Mouse (Mus musculus) C3H10T1/2 (cell line): ENCODE data around the gene Rdh9. TPM values are rescaled to one million over a fixed set of nuclear protein-coding genes. Genes with fewer than 3 reads are reported as not detected.

Experiments
- polyA plus RNA-seq, 2 experiments: library from polyadenylated mRNA; unstranded; fragments of >200 nt; fragmentation: generic; extraction: Trizol; gene quantifications; one replicate each; pipeline ENCODE4 v1.2.1; 2012; ENCODE audit warnings: missing spikeins in 2 of 2

The Rdh9 gene
- under 1 TPM; 0.04 to 0.34 TPM for polyA plus RNA-seq

GRCm38 (mm10) chr10:127776011-127776410, at the start of gene Rdh9:
Gene Rdh9 (plus strand): TSS chr10:127776386.

DNA sequence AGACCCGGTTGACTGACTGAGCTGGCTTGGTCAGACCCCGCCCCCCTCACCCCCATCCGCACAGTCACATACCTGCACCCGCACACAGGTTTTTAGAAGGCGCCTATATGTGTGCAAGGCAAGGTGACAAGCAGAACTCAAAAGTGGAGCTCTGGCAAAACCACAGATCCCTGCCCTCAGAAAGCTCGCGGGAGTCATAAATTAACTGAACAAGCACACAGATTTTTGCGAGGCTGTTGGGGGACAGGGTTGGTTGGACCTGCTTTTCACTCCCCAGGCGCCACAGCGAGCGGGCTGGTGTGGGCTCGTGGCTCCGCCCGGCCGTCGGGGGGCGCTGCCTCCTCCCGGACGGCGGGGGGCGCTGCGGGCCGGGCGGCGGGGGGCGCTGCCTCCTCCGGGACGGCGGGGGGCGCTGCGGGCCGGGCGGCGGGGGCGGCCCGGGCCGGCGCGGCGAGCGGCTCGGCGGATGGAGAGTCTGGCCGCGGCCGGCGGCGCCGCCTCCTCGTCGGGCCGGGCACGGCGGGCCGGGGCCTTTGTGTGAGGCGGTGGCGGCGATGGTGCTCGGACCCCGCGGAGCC, 37.0 kb upstream of the Rdh9 start, which contains the start of gene Zbtb39:
TSS of gene Zbtb39 (plus strand) at position 456 of the 578 bp plus-strand sequence.

DNA sequence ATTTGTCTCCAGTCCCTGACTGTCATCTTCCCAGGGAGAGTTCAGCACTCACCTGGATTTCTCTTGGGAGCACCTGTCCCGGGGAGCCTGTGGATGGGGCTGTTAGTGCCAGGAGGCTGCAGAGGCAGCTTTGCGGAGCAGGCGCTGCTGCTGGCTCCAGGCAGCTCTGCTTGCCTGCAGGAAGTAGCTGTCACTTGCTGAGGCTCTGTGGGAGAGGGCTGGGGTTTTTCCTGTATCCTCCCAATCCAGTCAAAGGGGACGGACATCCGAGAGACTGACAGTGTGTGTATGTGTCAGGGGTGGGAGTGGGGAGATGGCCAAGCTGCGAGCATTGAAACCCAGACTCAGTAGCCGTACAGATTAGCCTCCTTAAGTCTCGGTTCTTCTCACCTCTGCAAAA, 24.6 kb upstream of the Rdh9 start, which contains the start of gene Gpr182:
TSS of gene Gpr182 (minus strand) at position 185 of the 400 bp plus-strand sequence.

DNA sequence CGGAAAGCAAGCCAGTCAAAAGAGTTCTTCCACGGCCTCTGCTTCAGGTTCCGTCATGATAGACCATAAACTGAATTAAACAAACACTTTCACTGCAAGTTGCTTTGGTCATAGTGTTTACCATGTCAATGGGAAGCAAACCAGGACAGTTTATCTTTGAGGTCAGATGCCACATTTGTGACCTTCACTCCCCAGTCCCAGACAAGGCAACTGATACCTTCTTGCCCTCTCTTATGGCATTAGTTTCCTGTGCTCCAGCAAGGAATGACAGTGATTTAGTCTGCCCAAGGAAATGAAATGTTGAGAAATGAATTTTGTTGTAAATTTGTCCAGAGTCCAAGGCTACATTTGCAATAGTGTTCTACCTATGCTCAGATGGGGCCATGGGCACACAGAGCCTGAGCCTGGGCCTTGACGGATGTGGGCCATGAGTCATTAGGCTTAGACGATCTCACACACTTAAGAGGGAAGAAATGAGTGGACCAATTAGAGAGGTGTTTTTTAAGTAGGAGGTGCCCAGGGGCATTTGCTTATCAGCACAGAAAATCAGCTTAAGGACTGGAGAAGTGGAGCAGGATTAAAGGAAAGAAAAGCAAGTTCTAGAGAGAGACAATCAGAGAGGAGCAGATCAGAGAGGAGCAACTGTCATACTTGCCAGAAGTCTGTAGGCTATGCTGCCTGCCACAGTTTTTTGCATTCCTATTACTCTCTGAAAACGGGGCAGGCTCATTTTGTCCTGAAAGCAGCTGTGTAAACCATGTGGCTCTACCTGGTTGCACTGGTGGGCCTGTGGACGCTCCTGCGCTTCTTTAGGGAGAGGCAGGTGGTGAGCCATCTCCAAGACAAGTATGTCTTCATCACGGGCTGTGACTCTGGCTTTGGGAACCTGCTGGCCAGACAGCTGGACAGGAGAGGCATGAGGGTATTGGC, 16.7 kb upstream of the Rdh9 start, which contains the start of the genes Rdh1 and Rdh16f1:
TSS of gene Rdh1 (plus strand) at position 541 of the 930 bp plus-strand sequence.
TSS of gene Rdh16f1 (plus strand) at position 607 of the 930 bp plus-strand sequence.

GRCm38 (mm10) chr10:127800891-127801290, 24.7 kb downstream of the Rdh9 start, which contains the start of gene Rdh16:
Gene Rdh16 (plus strand): TSS chr10:127801152.

Other genes starting within 250 kb of the Rdh9 start
- gene Nxph4, start 241.8 kb upstream of the Rdh9 start, polyA plus RNA-seq = 1 to 10 TPM; 1.7 to 2.9 TPM
- gene Lrp1, start 155.2 kb upstream of the Rdh9 start, polyA plus RNA-seq = 100 to 1,000 TPM in 1 of 2 experiments, 10 to 100 TPM in 1; 76.0 to 618 TPM
- gene Stat6, start 133.4 kb upstream of the Rdh9 start, polyA plus RNA-seq = 10 to 100 TPM; 24.6 to 55.2 TPM
- gene Nemp1, start 109.5 kb upstream of the Rdh9 start, polyA plus RNA-seq = 1 to 10 TPM; 2.0 to 8.1 TPM
- 10 to 100 TPM; 29.5 to 92.6 TPM for gene Nab2, start 107.8 kb upstream of the Rdh9 start, polyA plus RNA-seq
- gene Myo1a, start 71.2 kb upstream of the Rdh9 start, polyA plus RNA-seq = under 1 TPM; 0.15 to 0.47 TPM
- gene Tac2, start 51.9 kb upstream of the Rdh9 start, polyA plus RNA-seq = not detected
- 1 to 10 TPM in 1 of 2 experiments, under 1 TPM in 1; 0.61 to 3.7 TPM for gene Zbtb39, start 36.8 kb upstream of the Rdh9 start, polyA plus RNA-seq
- under 1 TPM; 0.05 to 0.27 TPM for gene Gpr182, start 24.7 kb upstream of the Rdh9 start, polyA plus RNA-seq
- under 1 TPM; 0.01 to 0.04 TPM for gene Rdh1, start 16.7 kb upstream of the Rdh9 start, polyA plus RNA-seq
- gene Rdh16f1, start 16.6 kb upstream of the Rdh9 start, polyA plus RNA-seq = under 1 TPM in 1 of 2 experiments, not detected in 1; 0.04 TPM
- gene Rdh16, start 24.8 kb downstream of the Rdh9 start, polyA plus RNA-seq = not detected
- not detected for gene Rdh19, start 73.5 kb downstream of the Rdh9 start, polyA plus RNA-seq
- gene Rdh16f2, start 90.1 kb downstream of the Rdh9 start, polyA plus RNA-seq = under 1 TPM in 1 of 2 experiments, not detected in 1; 0.02 TPM
- gene Rdh7, start 112.4 kb downstream of the Rdh9 start, polyA plus RNA-seq = not detected
- gene Sdr9c7, start 122.1 kb downstream of the Rdh9 start, polyA plus RNA-seq = not detected
- gene Hsd17b6, start 231.2 kb downstream of the Rdh9 start, polyA plus RNA-seq = not detected
- 10 to 100 TPM in 1 of 2 experiments, 1 to 10 TPM in 1; 6.8 to 30.2 TPM for gene Prim1, start 238.8 kb downstream of the Rdh9 start, polyA plus RNA-seq